Mouse (Mus musculus) neural tube, embryonic 12.5 days (tissue): ENCODE results near the gene C730034F03Rik. TPM values are rescaled to one million over a fixed set of nuclear protein-coding genes. Genes with fewer than 3 reads are reported as not detected.

Experiments used
- ATAC-seq: fragments of 200-750 bp; cut with Nextera tagmentation; 2 replicates; pipeline ENCODE4 v1.8.0; 2017; ENCODE audit warnings: low read depth, mild to moderate bottlenecking, moderate TSS enrichment, moderate library complexity; ENCODE audit not compliant: low FRiP score
- H3K27ac ChIP-seq: fragments of 300-500 bp; sonication (generic); 2 replicates; pipeline ENCODE4 v1.5.1; 2016
- H3K27me3 ChIP-seq: fragments of 300-500 bp; sonication (generic); replicated peaks from 2 replicates; pipeline ENCODE4 v1.6.1; 2016; ENCODE audit warnings: mild to moderate bottlenecking
- H3K36me3 ChIP-seq: fragments of 300-500 bp; sonication (generic); 2 replicates; pipeline ENCODE4 v1.6.1; 2016; ENCODE audit warnings: mild to moderate bottlenecking
- H3K4me1 ChIP-seq: fragments of 300-500 bp; sonication (generic); 2 replicates; pipeline ENCODE4 v1.6.1; 2016
- H3K4me2 ChIP-seq: fragments of 300-500 bp; sonication (generic); replicated peaks from 2 replicates; pipeline ENCODE4 v1.6.1; 2016; ENCODE audit warnings: mild to moderate bottlenecking
- H3K4me3 ChIP-seq: fragments of 300-500 bp; sonication (generic); 2 replicates; pipeline ENCODE4 v1.5.1; 2016
- H3K9ac ChIP-seq: fragments of 300-500 bp; sonication (generic); 2 replicates; pipeline ENCODE4 v1.6.1; 2016; ENCODE audit warnings: mild to moderate bottlenecking
- H3K9me3 ChIP-seq: fragments of 300-500 bp; sonication (generic); 2 replicates; pipeline ENCODE4 v1.6.1; 2016; ENCODE audit warnings: mild to moderate bottlenecking
- WGBS: fragments of 180-500 bp; shearing (Covaris S2); methylation state at CpG from one replicate; pipeline ENCODE4 v1.1.7; 2016; 5-methylcytosine and 5-hydroxymethylcytosine counted together
- polyA plus RNA-seq: library from polyadenylated mRNA; unstranded; fragments of >200 nt; fragmentation: Nextera tagmentation; extraction: Ambion mirVana; gene quantifications from 2 replicates; pipeline ENCODE4 v1.2.1, GENCODE M21; 2016

The C730034F03Rik gene
- polyA plus RNA-seq, 1 experiment from 2014 or later: 5.3 TPM

GRCm38 (mm10) chr15:89435878-89436277, 6.5 kb downstream of the C730034F03Rik start:
- no peaks in the 10 kb centered on the region for H3K27me3 ChIP-seq
- H3K4me3 ChIP-seq: no peak overlapping the region
- H3K4me1 ChIP-seq: no peaks in the 10 kb centered on the region
- H3K9me3 ChIP-seq: no peaks in the 10 kb centered on the region
- H3K4me2 ChIP-seq: no peak overlapping the region
- H3K27ac ChIP-seq: no peak overlapping the region
- no peaks in the 10 kb centered on the region for H3K36me3 ChIP-seq
- no peak for ATAC-seq
- 89% methylated on average over 5 of the region's 5 CpGs for WGBS
- no peak overlapping the region for H3K9ac ChIP-seq

GRCm38 (mm10) chr15:89442486-89443070, 13.2 kb downstream of the C730034F03Rik start:
- Histone ChIP-seq H3K4me1 (no peaks in the 10 kb centered on the region), H3K4me2 (no peak overlapping the region), H3K27me3 (no peaks in the 10 kb centered on the region), H3K9ac (no peak overlapping the region), H3K4me3 (no peak overlapping the region), H3K27ac (no peak overlapping the region), H3K36me3 (no peaks in the 10 kb centered on the region), H3K9me3 (no peaks in the 10 kb centered on the region)
- WGBS: 42% methylated on average over 8 of the region's 8 CpGs
- no peak for ATAC-seq

- Histone ChIP-seq H3K4me3 (peak overlapping the region; percentile 74), H3K27ac (peak overlapping the region; percentile 62; the same call in 1 of the 2 replicates), H3K9ac (peak overlapping the region; percentile 77), H3K4me1 (peaks cover 21% of the 10 kb centered on the region), H3K36me3 (peaks cover 20% of the 10 kb centered on the region), H3K9me3 (no peaks in the 10 kb centered on the region), H3K27me3 (peaks cover 6% of the 10 kb centered on the region), H3K4me2 (peak overlapping the region; percentile 82)
- 4% methylated on average over 24 of the region's 24 CpGs for WGBS
- peak; percentile 63 for ATAC-seq
Measured at GRCm38 (mm10) chr15:89452906-89453864, 23.8 kb downstream of the C730034F03Rik start.

- peak within 1 kb of the TSS; percentile 74 for H3K4me3 ChIP-seq
- peak within 1 kb of the TSS; percentile 82 for H3K4me2 ChIP-seq
- H3K27me3 ChIP-seq: peaks cover 6% of the 10 kb centered on the region
- peak within 1 kb of the TSS; percentile 62; the same call in 1 of the 2 replicates for H3K27ac ChIP-seq
- H3K9me3 ChIP-seq: no peaks in the 10 kb centered on the region
- H3K4me1 ChIP-seq: peaks cover 21% of the 10 kb centered on the region
- WGBS: under 1% methylated on average over 53 of the region's 53 CpGs
- peaks cover 26% of the 10 kb centered on the region for H3K36me3 ChIP-seq
- H3K9ac ChIP-seq: peak within 1 kb of the TSS; percentile 77
- peak; percentile 77 for ATAC-seq
Measured at GRCm38 (mm10) chr15:89453865-89454478, 24.6 kb downstream of the C730034F03Rik start, which contains the start of gene Mapk8ip2. Gene Mapk8ip2 (plus strand): TSS chr15:89453913.

- Histone ChIP-seq H3K27me3 (peaks cover 6% of the 10 kb centered on the region), H3K9me3 (no peaks in the 10 kb centered on the region), H3K4me1 (peaks cover 21% of the 10 kb centered on the region), H3K27ac (0 out of 2 replicates have a peak overlapping the region, but pooled peaks have one; percentile 37), H3K4me2 (peak overlapping the region; percentile 82), H3K9ac (peak overlapping the region; percentile 77), H3K36me3 (peaks cover 33% of the 10 kb centered on the region), H3K4me3 (peak overlapping the region; percentile 74)
- ATAC-seq: peak; percentile 46; the same call in 1 of the 2 replicates
- WGBS: 25% methylated on average over 4 of the region's 6 CpGs
Measured at GRCm38 (mm10) chr15:89454857-89455256, 25.5 kb downstream of the C730034F03Rik start.

- Histone ChIP-seq H3K36me3 (peaks cover 41% of the 10 kb centered on the region), H3K27me3 (peaks cover 6% of the 10 kb centered on the region), H3K9me3 (no peaks in the 10 kb centered on the region), H3K27ac (no peak overlapping the region), H3K4me1 (peaks cover 21% of the 10 kb centered on the region), H3K4me3 (peak overlapping the region; percentile 74), H3K9ac (0 out of 2 replicates have a peak overlapping the region, but pooled peaks have one; percentile 77), H3K4me2 (peak overlapping the region; percentile 82)
- 87% methylated on average over 6 of the region's 6 CpGs for WGBS
- no peak for ATAC-seq
Measured at GRCm38 (mm10) chr15:89455642-89456041, 26.3 kb downstream of the C730034F03Rik start.

- Histone ChIP-seq H3K4me2 (no peak overlapping the region), H3K27me3 (no peaks in the 10 kb centered on the region), H3K9me3 (no peaks in the 10 kb centered on the region), H3K9ac (no peak overlapping the region), H3K4me1 (peaks cover 17% of the 10 kb centered on the region), H3K36me3 (peaks cover 62% of the 10 kb centered on the region), H3K27ac (no peak overlapping the region), H3K4me3 (no peak overlapping the region)
- no peak for ATAC-seq
- 95% methylated on average over 15 of the region's 15 CpGs for WGBS
Measured at GRCm38 (mm10) chr15:89458942-89459341, 29.6 kb downstream of the C730034F03Rik start.

- 87% methylated on average over 7 of the region's 7 CpGs for WGBS
- no peak overlapping the region for H3K9ac ChIP-seq
- H3K9me3 ChIP-seq: no peaks in the 10 kb centered on the region
- peaks cover 13% of the 10 kb centered on the region for H3K4me1 ChIP-seq
- ATAC-seq: no peak
- peaks cover 62% of the 10 kb centered on the region for H3K36me3 ChIP-seq
- no peak overlapping the region for H3K4me3 ChIP-seq
- no peaks in the 10 kb centered on the region for H3K27me3 ChIP-seq
- no peak overlapping the region for H3K27ac ChIP-seq
- H3K4me2 ChIP-seq: no peak overlapping the region
Measured at GRCm38 (mm10) chr15:89459821-89460220, 30.4 kb downstream of the C730034F03Rik start.

- Histone ChIP-seq H3K27me3 (no peaks in the 10 kb centered on the region), H3K4me3 (no peak overlapping the region), H3K9me3 (no peaks in the 10 kb centered on the region), H3K27ac (no peak overlapping the region), H3K4me1 (peaks cover 8% of the 10 kb centered on the region; the same call in 1 of the 2 replicates), H3K36me3 (peaks cover 62% of the 10 kb centered on the region), H3K9ac (no peak overlapping the region), H3K4me2 (no peak overlapping the region)
- ATAC-seq: no peak
- WGBS: 81% methylated on average over 10 of the region's 10 CpGs
Measured at GRCm38 (mm10) chr15:89460298-89460697, 30.9 kb downstream of the C730034F03Rik start.

- Histone ChIP-seq H3K9me3 (no peaks in the 10 kb centered on the region), H3K9ac (no peak overlapping the region), H3K27ac (no peak overlapping the region), H3K4me3 (no peak overlapping the region), H3K36me3 (peaks cover 61% of the 10 kb centered on the region), H3K4me1 (no peaks in the 10 kb centered on the region), H3K4me2 (no peak overlapping the region), H3K27me3 (no peaks in the 10 kb centered on the region)
- 85% methylated on average over 15 of the region's 15 CpGs for WGBS
- ATAC-seq: no peak
Measured at GRCm38 (mm10) chr15:89461321-89461720, 31.9 kb downstream of the C730034F03Rik start.

- no peak overlapping the region for H3K4me3 ChIP-seq
- WGBS: 78% methylated on average over 7 of the region's 7 CpGs
- no peak overlapping the region for H3K27ac ChIP-seq
- no peaks in the 10 kb centered on the region for H3K27me3 ChIP-seq
- H3K4me1 ChIP-seq: no peaks in the 10 kb centered on the region
- no peak overlapping the region for H3K4me2 ChIP-seq
- no peak for ATAC-seq
- H3K9me3 ChIP-seq: no peaks in the 10 kb centered on the region
- no peak overlapping the region for H3K9ac ChIP-seq
- H3K36me3 ChIP-seq: peaks cover 53% of the 10 kb centered on the region
Measured at GRCm38 (mm10) chr15:89462176-89462575, 32.8 kb downstream of the C730034F03Rik start.
